Mouse (Mus musculus): Measurements from ENCODE around the gene Tspan5. TPM values are rescaled to one million over a fixed set of nuclear protein-coding genes. Genes with fewer than 3 reads are reported as not detected.

The Tspan5 gene
- polyA plus RNA-seq, 1 experiment: 23.8 TPM

DNA sequence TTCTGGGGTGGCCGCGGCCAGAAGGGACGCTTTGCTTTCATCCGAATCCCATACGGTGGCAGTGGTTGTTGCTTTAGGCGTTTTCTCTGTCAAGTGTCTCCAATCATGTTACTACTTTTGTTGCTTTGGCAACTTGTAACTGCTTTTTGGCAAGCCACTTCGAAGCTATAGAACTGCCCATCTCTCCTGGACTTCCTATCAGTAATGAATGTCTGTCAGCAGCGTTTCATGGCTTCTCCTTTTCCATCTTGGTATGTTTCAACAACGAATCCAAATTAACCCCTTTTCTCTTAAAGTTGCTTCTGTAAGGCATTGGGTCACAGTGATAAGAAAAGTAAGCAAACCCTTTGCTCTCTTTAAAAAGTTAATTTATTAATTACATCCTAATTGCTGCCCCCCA is 7.7 kb downstream of the Tspan5 start:
- H3K27ac ChIP-seq (ENCODE audit: insufficient read depth, low read depth, low read length): no peak overlapping the region
- no peaks in the 10 kb centered on the region for H3K36me3 ChIP-seq (ENCODE audit: control insufficient read depth, insufficient read depth, low read length)
- no peak overlapping the region for H3K4me3 ChIP-seq (ENCODE audit: insufficient read depth, low read depth, low read length)
- no peak for TF ChIP-seq POLR2A (IDR thresholded peaks at IDR 0.05; ENCODE audit: low read depth, low read length)
- TF ChIP-seq CTCF (conservative IDR thresholded peaks at IDR 0.05; ENCODE audit: insufficient read depth, insufficient read length, low read depth, low read length): no peak
- H3K4me1 ChIP-seq (ENCODE audit: control insufficient read depth, insufficient read depth, low read length): peaks cover 15% of the 10 kb centered on the region
- DNase-seq: no peak
- no peaks in the 10 kb centered on the region for H3K27me3 ChIP-seq (replicated peaks; ENCODE audit: control insufficient read depth, insufficient read depth, low read length)
- 79% methylated on average over 9 of the region's 9 CpGs for WGBS

DNA sequence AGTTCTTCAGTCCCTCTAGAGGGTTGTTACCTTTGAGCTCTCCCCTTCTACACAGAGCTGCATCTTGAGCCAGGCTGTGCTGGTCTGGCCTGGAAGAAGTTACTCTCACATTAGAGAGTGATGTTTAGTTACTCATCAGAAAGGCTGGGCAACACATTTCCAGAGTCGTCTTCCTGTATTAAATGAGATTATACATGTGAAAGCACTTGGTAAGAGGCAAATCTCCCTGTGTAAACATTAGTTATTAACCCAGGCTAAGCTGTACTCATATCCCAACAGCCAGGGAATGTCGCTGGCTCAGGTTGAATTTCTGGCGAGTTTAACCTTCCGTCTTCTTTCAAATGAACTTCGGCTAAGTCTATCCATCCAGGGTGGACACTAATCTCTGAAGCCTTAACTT is 9.3 kb downstream of the Tspan5 start:
- no peak overlapping the region for H3K4me3 ChIP-seq (ENCODE audit: insufficient read depth, low read depth, low read length)
- peaks cover 15% of the 10 kb centered on the region for H3K4me1 ChIP-seq (ENCODE audit: control insufficient read depth, insufficient read depth, low read length)
- no peaks in the 10 kb centered on the region for H3K36me3 ChIP-seq (ENCODE audit: control insufficient read depth, insufficient read depth, low read length)
- no peak for TF ChIP-seq CTCF (conservative IDR thresholded peaks at IDR 0.05; ENCODE audit: insufficient read depth, insufficient read length, low read depth, low read length)
- TF ChIP-seq POLR2A (IDR thresholded peaks at IDR 0.05; ENCODE audit: low read depth, low read length): no peak
- H3K27me3 ChIP-seq (replicated peaks; ENCODE audit: control insufficient read depth, insufficient read depth, low read length): no peaks in the 10 kb centered on the region
- WGBS: 51% methylated on average over 5 of the region's 5 CpGs
- H3K27ac ChIP-seq (ENCODE audit: insufficient read depth, low read depth, low read length): peak overlapping the region; percentile 9; the same call in 1 of the 2 replicates
- DNase-seq: peak; percentile 79

GRCm38 (mm10) chr3:138752056-138752455 is 10.1 kb downstream of the Tspan5 start:
- peaks cover 15% of the 10 kb centered on the region for H3K4me1 ChIP-seq (ENCODE audit: control insufficient read depth, insufficient read depth, low read length)

DNA sequence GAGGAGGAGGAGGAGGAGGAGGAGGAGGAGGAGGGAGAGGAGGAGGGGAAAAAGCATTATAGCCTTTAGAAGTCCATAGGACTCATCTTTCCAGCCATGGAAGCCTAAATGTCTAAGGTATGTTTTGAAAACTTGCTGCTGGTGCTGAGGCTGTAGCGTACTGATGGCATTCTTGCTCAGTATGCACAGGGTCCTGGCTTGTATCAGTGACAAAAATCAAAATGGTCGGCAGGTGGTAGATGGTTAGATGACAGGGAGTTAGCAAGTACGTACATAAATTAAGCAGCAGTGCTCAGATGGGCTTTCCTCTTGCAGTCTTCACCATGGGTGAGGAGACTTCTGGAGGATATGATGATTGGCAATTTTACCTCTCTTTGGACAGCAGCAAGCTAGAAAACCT is 10.8 kb downstream of the Tspan5 start:
- Histone ChIP-seq H3K4me3 (ENCODE audit: insufficient read depth, low read depth, low read length) (no peak overlapping the region), H3K27ac (ENCODE audit: insufficient read depth, low read depth, low read length) (no peak overlapping the region), H3K27me3 (replicated peaks; ENCODE audit: control insufficient read depth, insufficient read depth, low read length) (no peaks in the 10 kb centered on the region), H3K4me1 (ENCODE audit: control insufficient read depth, insufficient read depth, low read length) (peaks cover 15% of the 10 kb centered on the region), H3K36me3 (ENCODE audit: control insufficient read depth, insufficient read depth, low read length) (no peaks in the 10 kb centered on the region)
- WGBS: 56% methylated on average over 3 of the region's 3 CpGs
- TF ChIP-seq POLR2A (IDR thresholded peaks at IDR 0.05; ENCODE audit: low read depth, low read length): no peak
- TF ChIP-seq CTCF (conservative IDR thresholded peaks at IDR 0.05; ENCODE audit: insufficient read depth, insufficient read length, low read depth, low read length): no peak
- no peak for DNase-seq

More at GRCm38 (mm10) chr3:138752056-138752455, 10.1 kb downstream of the Tspan5 start:
- Histone ChIP-seq H3K27ac (ENCODE audit: insufficient read depth, low read depth, low read length) (no peak overlapping the region), H3K27me3 (replicated peaks; ENCODE audit: control insufficient read depth, insufficient read depth, low read length) (no peaks in the 10 kb centered on the region), H3K36me3 (ENCODE audit: control insufficient read depth, insufficient read depth, low read length) (no peaks in the 10 kb centered on the region), H3K4me3 (ENCODE audit: insufficient read depth, low read depth, low read length) (no peak overlapping the region)
- TF ChIP-seq CTCF (conservative IDR thresholded peaks at IDR 0.05; ENCODE audit: insufficient read depth, insufficient read length, low read depth, low read length) (no peak), POLR2A (IDR thresholded peaks at IDR 0.05; ENCODE audit: low read depth, low read length) (no peak)
- 59% methylated on average over 5 of the region's 5 CpGs for WGBS
- DNase-seq: no peak

DNA sequence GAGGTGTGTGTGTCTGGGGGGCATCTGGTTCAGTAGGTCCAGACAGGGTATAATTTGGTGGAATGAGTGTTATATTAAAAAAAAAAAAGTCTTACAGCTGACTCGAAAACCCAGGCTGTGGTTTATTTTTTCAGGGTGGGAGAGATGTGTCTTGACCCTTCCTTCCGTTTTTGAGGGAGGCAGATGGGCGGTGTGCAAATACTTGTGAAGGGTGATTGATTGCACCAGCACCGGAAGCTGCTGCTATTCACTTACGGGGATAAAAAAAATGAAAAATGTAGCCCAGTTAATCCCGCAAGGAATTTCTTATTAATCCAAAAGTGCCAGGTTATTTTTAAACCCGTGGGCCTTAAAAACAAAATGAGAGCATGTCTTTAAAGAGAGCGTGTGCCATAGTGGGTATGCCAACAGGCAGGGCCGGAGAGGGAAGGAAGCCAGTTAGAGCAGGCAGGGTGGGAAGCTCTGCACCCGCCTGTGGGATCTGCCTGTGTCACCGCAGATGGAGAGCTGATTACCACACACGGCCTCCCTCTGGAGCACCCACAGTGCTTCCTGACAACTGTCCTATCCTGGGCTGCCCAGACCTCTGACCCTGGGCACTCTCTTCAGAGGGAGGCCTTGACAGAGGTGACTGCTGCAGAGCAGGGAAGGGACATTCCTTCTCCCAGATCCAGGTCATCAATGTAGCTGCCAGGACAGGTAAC is 11.3 kb downstream of the Tspan5 start:
- WGBS: 20% methylated on average over 12 of the region's 12 CpGs
- Histone ChIP-seq H3K27ac (ENCODE audit: insufficient read depth, low read depth, low read length) (no peak overlapping the region), H3K36me3 (ENCODE audit: control insufficient read depth, insufficient read depth, low read length) (no peaks in the 10 kb centered on the region), H3K27me3 (replicated peaks; ENCODE audit: control insufficient read depth, insufficient read depth, low read length) (no peaks in the 10 kb centered on the region), H3K4me1 (ENCODE audit: control insufficient read depth, insufficient read depth, low read length) (peaks cover 15% of the 10 kb centered on the region), H3K4me3 (ENCODE audit: insufficient read depth, low read depth, low read length) (no peak overlapping the region)
- peak; percentile 50 for DNase-seq
- TF ChIP-seq CTCF (conservative IDR thresholded peaks at IDR 0.05; ENCODE audit: insufficient read depth, insufficient read length, low read depth, low read length): no peak
- no peak for TF ChIP-seq POLR2A (IDR thresholded peaks at IDR 0.05; ENCODE audit: low read depth, low read length)

- no peaks in the 10 kb centered on the region for H3K36me3 ChIP-seq (ENCODE audit: control insufficient read depth, insufficient read depth, low read length)
- no peak overlapping the region for H3K27ac ChIP-seq (ENCODE audit: insufficient read depth, low read depth, low read length)
- 69% methylated on average over 5 of the region's 5 CpGs for WGBS
- H3K4me3 ChIP-seq (ENCODE audit: insufficient read depth, low read depth, low read length): no peak overlapping the region
- no peak for DNase-seq
- no peak for TF ChIP-seq CTCF (conservative IDR thresholded peaks at IDR 0.05; ENCODE audit: insufficient read depth, insufficient read length, low read depth, low read length)
- TF ChIP-seq POLR2A (IDR thresholded peaks at IDR 0.05; ENCODE audit: low read depth, low read length): no peak
- no peaks in the 10 kb centered on the region for H3K27me3 ChIP-seq (replicated peaks; ENCODE audit: control insufficient read depth, insufficient read depth, low read length)
- peaks cover 15% of the 10 kb centered on the region for H3K4me1 ChIP-seq (ENCODE audit: control insufficient read depth, insufficient read depth, low read length)
Measured at GRCm38 (mm10) chr3:138754328-138754727, 12.3 kb downstream of the Tspan5 start.

DNA sequence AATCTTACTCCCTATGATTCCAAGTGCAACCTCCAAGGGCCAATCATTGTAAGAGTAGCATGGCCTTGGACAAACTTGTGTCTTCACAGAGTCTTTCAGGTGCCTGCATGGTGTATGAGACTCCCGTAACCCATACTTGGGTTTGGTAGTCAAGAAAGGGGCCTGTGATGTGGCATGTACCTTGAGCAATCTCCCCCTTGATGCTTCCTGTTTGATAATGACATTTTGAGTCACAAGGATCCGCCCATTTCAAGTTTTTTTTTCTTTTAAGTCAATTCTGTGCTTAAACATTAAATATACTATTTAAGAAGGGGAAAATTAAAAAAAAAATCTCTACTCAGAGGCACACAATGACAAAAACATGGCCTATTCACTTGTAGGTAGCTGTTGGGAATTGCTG is 15.3 kb downstream of the Tspan5 start:
- WGBS: 96% methylated on average over 2 of the region's 2 CpGs

More for the DNA sequence above, 15.3 kb downstream of the Tspan5 start:
- Histone ChIP-seq H3K36me3 (ENCODE audit: control insufficient read depth, insufficient read depth, low read length) (no peaks in the 10 kb centered on the region), H3K27me3 (replicated peaks; ENCODE audit: control insufficient read depth, insufficient read depth, low read length) (no peaks in the 10 kb centered on the region), H3K4me1 (ENCODE audit: control insufficient read depth, insufficient read depth, low read length) (peaks cover 13% of the 10 kb centered on the region), H3K4me3 (ENCODE audit: insufficient read depth, low read depth, low read length) (no peak overlapping the region), H3K27ac (ENCODE audit: insufficient read depth, low read depth, low read length) (no peak overlapping the region)
- TF ChIP-seq POLR2A (IDR thresholded peaks at IDR 0.05; ENCODE audit: low read depth, low read length): no peak
- TF ChIP-seq CTCF (conservative IDR thresholded peaks at IDR 0.05; ENCODE audit: insufficient read depth, insufficient read length, low read depth, low read length): no peak
- no peak for DNase-seq
